Mouse (Mus musculus) bone marrow macrophage, adult 2 months (primary cell): ENCODE data around the gene Gm884.

Experiments used
- CTCF ChIP-seq: IDR thresholded peaks from 2 replicates; pipeline ENCODE4 v1.5.1; 2012; ENCODE audit warnings: low read depth, mild to moderate bottlenecking, low read length, moderate library complexity
- POLR2A ChIP-seq: IDR thresholded peaks from 2 replicates; pipeline ENCODE4 v1.6.1; 2012; ENCODE audit warnings: mild to moderate bottlenecking, low read depth, low read length, borderline replicate concordance

GRCm38 (mm10) chr11:103661863-103662262 is 40.9 kb upstream of the Gm884 start:
- TF ChIP-seq CTCF (no peak), POLR2A (no peak)
